Mouse (Mus musculus) cortical plate, adult 2 months (tissue): ENCODE data around the gene Atg101.

ENCODE experiments used
- CTCF ChIP-seq: fragments of 200-500 bp; IDR thresholded peaks from 2 replicates; pipeline ENCODE4 v1.5.1; 2011; ENCODE audit warnings: mild to moderate bottlenecking, control low read depth, low read length; ENCODE audit not compliant: insufficient read depth; ENCODE audit errors: extremely low read depth
- POLR2A ChIP-seq: fragments of 200-500 bp; IDR thresholded peaks from 2 replicates; pipeline ENCODE4 v1.6.1; 2011; ENCODE audit warnings: mild to moderate bottlenecking, low read length, control low read depth; ENCODE audit not compliant: insufficient read depth; ENCODE audit errors: extremely low read depth

- no peak for TF ChIP-seq CTCF
- TF ChIP-seq POLR2A, result no peak
Measured at GRCm38 (mm10) chr15:101274380-101274779, 9.7 kb upstream of the Atg101 start.
